Mouse (Mus musculus) adrenal gland, postnatal 36 days (tissue): ENCODE measurements around the gene Lgi1. TPM values are rescaled to one million over a fixed set of nuclear protein-coding genes. Genes with fewer than 3 reads are reported as not detected.

ENCODE experiments used
- total RNA-seq, 2 experiments: library from RNA; stranded (reverse); gene quantifications; 2 replicates each; pipeline ENCODE4 v1.2.3; 2021

Gene Lgi1
- total RNA-seq, 2 experiments from 2014 or later, result 0.56 to 0.99 TPM

Other genes with a start within 250 kb of the Lgi1 start
- 10 to 100 TPM; 33.4 to 59.2 TPM for gene Myof, start 221.0 kb upstream of the Lgi1 start, total RNA-seq
- 1 to 10 TPM; 2.2 to 2.5 TPM for gene Cep55, start 209.5 kb upstream of the Lgi1 start, total RNA-seq
- gene Ffar4, start 167.5 kb upstream of the Lgi1 start, total RNA-seq, result 10 to 100 TPM in 1 of 2 experiments, 1 to 10 TPM in 1; 2.5 to 10.4 TPM
- gene Rbp4, start 139.3 kb upstream of the Lgi1 start, total RNA-seq, result 10 to 100 TPM; 34.5 to 39.5 TPM
- gene Pde6c, start 131.8 kb upstream of the Lgi1 start, total RNA-seq, result not detected
- gene Fra10ac1, start 40.4 kb upstream of the Lgi1 start, total RNA-seq, result 10 to 100 TPM; 13.4 to 13.7 TPM
- 10 to 100 TPM; 17.3 to 20.2 TPM for gene Slc35g1, start 131.4 kb downstream of the Lgi1 start, total RNA-seq
- gene Plce1, start 216.6 kb downstream of the Lgi1 start, total RNA-seq, result 1 to 10 TPM; 6.5 to 8.9 TPM